Mouse (Mus musculus) C2C12 (cell line): ENCODE results near the gene Zfp955a. TPM values are rescaled to one million over a fixed set of nuclear protein-coding genes. Genes with fewer than 3 reads are reported as not detected.
"Not testable (repeated sequence)": the region's sequence is repeated elsewhere in the genome, so short reads cannot be mapped to it uniquely, and the experiment has no call there.

Experiments
- H3K27me3 ChIP-seq: one replicate; pipeline ENCODE4 v1.6.1; 2011; ENCODE audit not compliant: control insufficient read depth, insufficient read depth, insufficient read length
- H3K36me3 ChIP-seq: one replicate; pipeline ENCODE4 v1.6.1; 2011; ENCODE audit not compliant: control insufficient read depth, insufficient read depth
- H3K4me3 ChIP-seq: one replicate; pipeline ENCODE4 v1.5.1; 2011; ENCODE audit warnings: mild to moderate bottlenecking, control low read depth; ENCODE audit not compliant: poor library complexity, insufficient read depth, severe bottlenecking
- H3K79me2 ChIP-seq: one replicate; pipeline ENCODE4 v1.6.1; 2011; ENCODE audit not compliant: control insufficient read depth, insufficient read depth
- H3K79me3 ChIP-seq: one replicate; pipeline ENCODE4 v1.6.1; 2011; ENCODE audit warnings: low read depth, control low read depth
- H3ac ChIP-seq: one replicate; pipeline ENCODE3; 2011; ENCODE audit warnings: low read depth; ENCODE audit not compliant: control insufficient read depth, insufficient read length
- CEBPB ChIP-seq: IDR thresholded peaks from one replicate; pipeline ENCODE4 v1.6.1; 2011; ENCODE audit warnings: low read depth, mild to moderate bottlenecking, control low read depth, moderate library complexity
- CTCF ChIP-seq: IDR thresholded peaks from one replicate; pipeline ENCODE4 v1.5.1; 2011; ENCODE audit not compliant: control insufficient read depth, insufficient read depth, insufficient read length
- FOSL1 ChIP-seq: IDR thresholded peaks from one replicate; pipeline ENCODE4 v1.8.0; 2011; ENCODE audit warnings: mild to moderate bottlenecking, low read length; ENCODE audit not compliant: poor library complexity, insufficient read depth, severe bottlenecking
- MAX ChIP-seq: IDR thresholded peaks from one replicate; pipeline ENCODE4 v1.6.1; 2011; ENCODE audit warnings: mild to moderate bottlenecking, control low read depth
- MYOD1 ChIP-seq: IDR thresholded peaks from one replicate; pipeline ENCODE4 v1.6.1; 2011; ENCODE audit warnings: low read depth; ENCODE audit not compliant: control insufficient read depth, insufficient read length
- MYOG ChIP-seq: IDR thresholded peaks from one replicate; pipeline ENCODE4 v1.6.1; 2011; ENCODE audit not compliant: control insufficient read depth, insufficient read length; ENCODE audit errors: extremely low read depth
- USF1 ChIP-seq: IDR thresholded peaks from one replicate; pipeline ENCODE4 v1.6.1; 2011; ENCODE audit warnings: low read depth, mild to moderate bottlenecking, control low read depth, moderate library complexity
- long read RNA-seq, 2 experiments: library from polyadenylated mRNA; unstranded; transcript quantifications; one replicate each; pipeline ENCODE4 v2.0.0; 2019 to 2020
- polyA plus RNA-seq: library from polyadenylated mRNA; unstranded; fragments of >200 nt; fragmentation: generic; extraction: Trizol; gene quantifications from one replicate; pipeline ENCODE4 v1.2.1, GENCODE M21; 2012; ENCODE audit warnings: missing spikeins

The Zfp955a gene
- 2.5 TPM for polyA plus RNA-seq
- long read RNA-seq, experiment 1, partial matches to known transcripts, result 0 of 5 reads
- long read RNA-seq, experiment 1, other reads (novel, unspliced or antisense), result 1 of 5 reads
- long read RNA-seq, experiment 2, transcript Zfp955a-201 (4 exons, 3,544 nt), result major isoform, 95 of 116 reads
- long read RNA-seq, experiment 2, partial matches to known transcripts, result 1 of 116 reads
- long read RNA-seq, experiment 2, other reads (novel, unspliced or antisense), result 20 of 116 reads

DNA sequence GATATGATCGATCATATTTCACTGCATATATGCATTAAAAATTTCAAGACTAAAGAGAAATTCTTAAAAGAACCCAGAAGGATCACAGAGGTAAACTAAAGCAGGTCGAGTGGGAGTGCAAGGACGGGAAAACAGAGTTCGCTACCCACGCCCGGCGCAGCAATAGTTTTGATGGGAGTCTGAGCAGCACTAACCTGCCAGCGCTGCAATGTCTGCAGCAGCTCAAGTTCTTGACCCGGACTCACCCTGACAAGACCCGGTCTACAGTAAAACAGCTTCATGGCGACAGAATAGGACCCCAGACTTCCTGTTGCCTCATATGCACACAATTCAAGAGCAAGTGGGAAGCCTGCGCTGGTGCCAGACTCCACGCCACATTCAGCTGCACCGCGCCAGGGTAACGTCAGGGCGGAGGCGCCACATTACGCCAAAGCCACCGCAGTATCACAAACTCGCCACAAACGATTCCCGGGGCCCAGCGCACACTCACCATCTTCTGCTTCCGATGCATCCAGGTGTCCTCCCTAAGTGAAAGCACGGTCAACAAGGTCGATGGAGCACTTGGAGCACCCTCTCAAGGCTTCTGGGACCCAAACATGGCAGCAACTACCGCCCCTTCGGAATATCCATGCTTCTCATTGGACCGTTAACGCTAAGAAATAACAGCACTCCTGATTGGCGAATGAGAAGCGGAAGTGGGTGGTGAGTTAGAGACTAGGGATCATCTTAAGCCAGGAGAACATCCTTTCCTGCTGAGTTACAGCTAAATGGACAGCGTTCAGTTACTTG is at the start of gene Zfp955a:
Gene Zfp955a, minus strand, starts transcription at position 616 of the 789 bp plus-strand sequence.
- H3K27me3 ChIP-seq, H3ac ChIP-seq, H3K4me3 ChIP-seq, H3K79me3 ChIP-seq, H3K79me2 ChIP-seq, H3K36me3 ChIP-seq: not testable (repeated sequence)

DNA sequence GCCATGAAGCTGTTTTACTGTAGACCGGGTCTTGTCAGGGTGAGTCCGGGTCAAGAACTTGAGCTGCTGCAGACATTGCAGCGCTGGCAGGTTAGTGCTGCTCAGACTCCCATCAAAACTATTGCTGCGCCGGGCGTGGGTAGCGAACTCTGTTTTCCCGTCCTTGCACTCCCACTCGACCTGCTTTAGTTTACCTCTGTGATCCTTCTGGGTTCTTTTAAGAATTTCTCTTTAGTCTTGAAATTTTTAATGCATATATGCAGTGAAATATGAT is 34.9 kb upstream of the Zfp955a start:
- H3ac ChIP-seq, H3K79me2 ChIP-seq, H3K79me3 ChIP-seq, H3K36me3 ChIP-seq, H3K27me3 ChIP-seq, H3K4me3 ChIP-seq: not testable (repeated sequence)

DNA sequence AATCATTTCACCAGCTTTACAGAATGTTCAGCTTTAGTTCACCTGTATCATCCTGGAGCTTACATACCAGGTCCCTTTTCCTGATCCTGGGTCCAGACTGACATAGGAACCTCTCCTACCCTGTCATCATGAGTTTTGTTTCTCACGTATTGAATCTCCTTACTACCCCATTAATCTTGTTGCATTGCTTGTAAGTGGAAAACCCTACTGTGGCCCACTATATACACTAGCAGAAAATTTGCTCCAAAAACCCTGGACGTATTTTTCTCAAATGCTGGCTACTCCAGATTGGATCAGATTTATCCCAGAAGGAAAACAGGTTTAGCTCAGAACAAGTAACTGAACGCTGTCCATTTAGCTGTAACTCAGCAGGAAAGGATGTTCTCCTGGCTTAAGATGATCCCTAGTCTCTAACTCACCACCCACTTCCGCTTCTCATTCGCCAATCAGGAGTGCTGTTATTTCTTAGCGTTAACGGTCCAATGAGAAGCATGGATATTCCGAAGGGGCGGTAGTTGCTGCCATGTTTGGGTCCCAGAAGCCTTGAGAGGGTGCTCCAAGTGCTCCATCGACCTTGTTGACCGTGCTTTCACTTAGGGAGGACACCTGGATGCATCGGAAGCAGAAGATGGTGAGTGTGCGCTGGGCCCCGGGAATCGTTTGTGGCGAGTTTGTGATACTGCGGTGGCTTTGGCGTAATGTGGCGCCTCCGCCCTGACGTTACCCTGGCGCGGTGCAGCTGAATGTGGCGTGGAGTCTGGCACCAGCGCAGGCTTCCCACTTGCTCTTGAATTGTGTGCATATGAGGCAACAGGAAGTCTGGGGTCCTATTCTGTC is 34.3 kb upstream of the Zfp955a start, which contains the start of gene Zfp955b:
Gene Zfp955b, plus strand, starts transcription at position 506 of the 837 bp plus-strand sequence.
- H3K36me3 ChIP-seq, H3K27me3 ChIP-seq, H3K79me3 ChIP-seq, H3ac ChIP-seq, H3K79me2 ChIP-seq: not testable (repeated sequence)
- H3K4me3 ChIP-seq, result peak within 1 kb of the TSS; percentile 25

DNA sequence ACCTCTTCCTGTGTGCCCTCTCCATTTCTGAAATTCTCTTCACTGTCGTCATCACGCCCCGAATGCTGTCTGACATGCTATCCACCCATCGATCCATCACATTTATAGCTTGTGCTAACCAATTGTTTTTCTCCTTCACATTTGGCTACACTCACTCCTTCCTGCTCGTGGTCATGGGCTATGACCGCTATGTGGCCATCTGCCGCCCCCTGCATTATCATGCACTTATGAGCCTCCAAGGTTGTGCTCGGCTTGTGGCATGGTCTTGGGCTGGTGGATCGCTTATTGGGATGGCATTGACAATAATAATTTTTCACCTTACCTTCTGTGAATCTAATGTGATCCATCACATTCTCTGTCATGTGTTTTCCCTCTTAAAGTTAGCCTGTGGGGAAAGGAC is 14.0 kb upstream of the Zfp955a start:
- Histone ChIP-seq H3ac (no peak overlapping the region), H3K36me3 (no peaks in the 10 kb centered on the region), H3K4me3 (no peak overlapping the region), H3K27me3 (no peaks in the 10 kb centered on the region), H3K79me2 (no peaks in the 10 kb centered on the region), H3K79me3 (no peaks in the 10 kb centered on the region)
- TF ChIP-seq USF1 (no peak), FOSL1 (no peak), MAX (no peak), MYOD1 (no peak), CEBPB (no peak), MYOG (no peak), CTCF (no peak)

DNA sequence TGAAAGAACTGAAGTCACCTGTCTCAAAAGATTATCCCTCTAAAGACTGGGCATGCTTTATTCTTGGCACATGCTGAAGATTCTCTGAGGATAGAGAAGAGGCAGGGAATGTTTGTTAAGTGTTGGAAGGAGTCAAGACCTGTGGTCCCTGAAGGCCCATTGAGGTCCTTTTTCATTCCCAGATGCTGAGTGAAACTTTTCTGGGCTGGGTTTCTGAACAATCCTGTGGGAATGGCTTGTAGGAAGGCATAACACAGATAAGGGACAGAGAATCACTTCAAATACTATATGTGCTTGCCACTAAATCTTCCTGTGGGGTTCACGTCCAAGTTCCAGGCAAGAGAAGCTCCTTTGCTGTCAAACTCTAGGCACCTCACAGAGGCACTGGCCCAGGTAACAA is 9.4 kb upstream of the Zfp955a start, which contains the start of gene Olfr63:
Gene Olfr63, plus strand, starts transcription at position 301 of the 400 bp plus-strand sequence.
- H3K36me3 ChIP-seq, result no peaks in the 10 kb centered on the region
- H3ac ChIP-seq, result no peak within 1 kb of the TSS
- TF ChIP-seq MAX (no peak), CEBPB (no peak), USF1 (no peak), FOSL1 (no peak), MYOG (no peak), MYOD1 (no peak), CTCF (no peak)
- no peaks in the 10 kb centered on the region for H3K79me3 ChIP-seq
- no peaks in the 10 kb centered on the region for H3K79me2 ChIP-seq
- H3K4me3 ChIP-seq, result no peak within 1 kb of the TSS
- no peaks in the 10 kb centered on the region for H3K27me3 ChIP-seq

DNA sequence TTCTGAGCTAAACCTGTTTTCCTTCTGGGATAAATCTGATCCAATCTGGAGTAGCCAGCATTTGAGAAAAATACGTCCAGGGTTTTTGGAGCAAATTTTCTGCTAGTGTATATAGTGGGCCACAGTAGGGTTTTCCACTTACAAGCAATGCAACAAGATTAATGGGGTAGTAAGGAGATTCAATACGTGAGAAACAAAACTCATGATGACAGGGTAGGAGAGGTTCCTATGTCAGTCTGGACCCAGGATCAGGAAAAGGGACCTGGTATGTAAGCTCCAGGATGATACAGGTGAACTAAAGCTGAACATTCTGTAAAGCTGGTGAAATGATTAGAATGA is 343 bp upstream of the Zfp955a start:
- not testable (repeated sequence) for H3K27me3 ChIP-seq, H3K36me3 ChIP-seq, H3ac ChIP-seq, H3K4me3 ChIP-seq, H3K79me2 ChIP-seq, H3K79me3 ChIP-seq

DNA sequence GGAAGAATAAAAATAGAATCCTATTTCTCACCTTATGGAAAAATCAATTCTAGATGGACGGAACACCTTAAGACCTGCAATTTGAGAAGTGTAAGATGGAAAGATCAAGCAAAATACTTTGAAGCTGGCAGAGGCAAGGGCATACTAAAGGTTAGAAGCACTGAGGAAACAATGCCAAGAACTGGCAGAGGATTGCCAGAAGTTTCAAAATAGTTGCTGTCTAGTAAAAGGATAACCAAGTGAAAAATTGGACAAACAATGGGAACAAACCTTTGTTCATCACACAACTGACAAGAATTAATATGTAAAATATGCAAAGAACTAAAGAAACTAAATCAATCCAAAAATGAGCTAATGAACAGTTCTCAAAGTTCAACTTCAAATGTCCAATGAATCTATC is 18.3 kb downstream of the Zfp955a start:
- H3ac ChIP-seq, H3K27me3 ChIP-seq, H3K79me2 ChIP-seq: not testable (repeated sequence)

More for the DNA sequence above, 18.3 kb downstream of the Zfp955a start:
- H3K36me3 ChIP-seq, H3K79me3 ChIP-seq, H3K4me3 ChIP-seq: not testable (repeated sequence)
